Mouse (Mus musculus) heart, adult 8-10 months (tissue): ENCODE results near the gene Sec61a2. TPM values are rescaled to one million over a fixed set of nuclear protein-coding genes. Genes with fewer than 3 reads are reported as not detected.

Experiments used
- DNase-seq: peaks from one replicate; pipeline ENCODE4 v3.0.0; 2022; ENCODE audit warnings: low spot score
- total RNA-seq, 4 experiments: library from RNA; stranded (reverse); gene quantifications; 2 replicates each; pipeline ENCODE4 v1.2.4; 2022

Sec61a2 gene
- 10 to 100 TPM; 11.9 to 14.3 (median 14.1) TPM for total RNA-seq

DNA sequence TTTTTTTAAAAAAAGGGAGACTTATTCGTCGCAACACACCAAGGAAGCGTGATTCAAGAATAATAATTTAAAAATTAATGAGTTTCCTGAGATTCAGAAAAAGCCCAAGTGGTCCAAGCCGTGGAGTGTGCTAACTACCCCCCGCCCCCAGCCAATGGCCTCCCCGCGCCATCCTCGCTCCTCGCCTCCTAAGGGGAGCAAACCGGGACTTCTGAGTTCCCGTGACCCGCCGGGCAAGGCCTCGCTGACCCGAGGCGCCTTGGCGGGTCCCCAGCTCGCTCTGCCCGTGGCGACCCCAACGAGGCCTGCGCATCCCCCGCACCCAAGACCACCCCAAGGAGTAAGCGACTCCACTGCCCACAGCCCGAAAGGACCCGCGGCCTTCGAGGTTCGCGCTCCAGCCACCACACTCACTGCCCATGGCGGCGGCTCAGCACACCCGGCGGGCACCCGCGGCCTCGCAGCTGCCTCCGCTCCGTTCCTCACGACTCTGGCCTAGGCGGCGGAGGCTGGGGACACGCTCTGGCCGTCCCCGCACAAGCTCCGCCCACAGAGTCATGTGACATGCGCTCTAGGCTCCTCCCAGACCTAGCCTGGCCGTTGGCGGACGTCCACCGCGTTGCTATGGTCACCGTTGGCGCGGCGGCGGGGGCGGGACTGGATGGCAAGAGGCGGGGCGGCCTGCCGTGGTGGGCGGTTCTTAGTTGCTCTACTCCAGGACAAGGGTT lies at the start of gene Sec61a2:
TSS of gene Sec61a2 (minus strand) at position 590 of the 728 bp plus-strand sequence.
- peak; percentile 98 for DNase-seq

DNA sequence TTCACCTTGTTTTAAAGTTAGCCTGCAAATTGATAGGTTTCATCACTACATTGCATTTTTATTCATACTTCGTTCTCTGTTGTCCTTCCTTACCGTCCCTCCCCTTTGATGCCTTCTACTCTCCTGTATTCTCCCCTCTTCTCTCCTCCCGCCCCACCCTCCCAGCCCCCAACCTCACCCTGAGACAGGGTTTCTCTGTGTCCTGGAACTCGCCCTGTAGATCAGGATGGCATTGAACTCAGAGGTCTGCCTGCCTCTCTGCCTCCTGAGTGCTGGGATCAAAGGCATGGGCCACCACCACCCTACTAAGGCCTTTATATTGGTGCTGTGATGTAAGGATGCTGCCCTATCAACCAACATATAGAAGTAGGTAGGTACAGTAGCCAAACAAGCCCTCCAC lies 47.8 kb upstream of the Sec61a2 start:
- DNase-seq, result no peak

DNA sequence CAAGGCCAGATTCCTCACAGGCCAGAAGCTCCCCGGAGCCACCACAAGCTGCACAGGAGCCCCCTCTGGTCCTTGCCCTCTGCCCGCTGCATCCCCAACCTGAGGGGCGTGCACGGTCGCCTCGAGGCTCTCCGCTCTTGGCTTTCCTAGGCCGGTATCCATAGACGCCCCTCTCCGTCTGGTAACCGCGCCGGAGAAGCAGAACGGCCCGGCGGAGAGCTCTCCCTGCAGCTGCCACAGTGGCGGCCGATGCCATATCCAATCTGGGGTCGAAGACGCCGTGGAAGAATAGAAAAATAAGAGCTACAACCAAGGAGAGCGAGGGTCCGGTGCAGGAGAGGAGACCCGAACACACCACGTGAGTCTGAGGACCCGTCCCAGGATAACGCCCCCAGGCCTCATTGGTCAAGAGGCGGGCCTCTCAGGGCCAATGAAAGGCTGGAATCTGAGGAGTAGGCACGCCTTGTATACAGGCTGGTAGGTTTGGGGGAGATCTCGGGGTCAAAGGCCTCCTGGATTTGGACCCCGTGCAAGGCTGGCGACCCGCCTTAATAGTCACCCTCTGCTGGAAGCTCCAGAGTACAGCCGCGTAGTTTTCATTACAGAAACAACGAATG lies 47.3 kb upstream of the Sec61a2 start, which contains the start of gene Dhtkd1:
TSS of gene Dhtkd1 (minus strand) at position 377 of the 617 bp plus-strand sequence.
- DNase-seq, result peak; percentile 61

- no peak for DNase-seq
These were observed 46.7 kb upstream of the Sec61a2 start for GRCm38 (mm10) chr2:5941861-5942415.

- no peak for DNase-seq
These were observed 45.7 kb upstream of the Sec61a2 start for GRCm38 (mm10) chr2:5940936-5941335.

GRCm38 (mm10) chr2:5939911-5940310 lies 44.7 kb upstream of the Sec61a2 start:
- DNase-seq, result no peak

DNA sequence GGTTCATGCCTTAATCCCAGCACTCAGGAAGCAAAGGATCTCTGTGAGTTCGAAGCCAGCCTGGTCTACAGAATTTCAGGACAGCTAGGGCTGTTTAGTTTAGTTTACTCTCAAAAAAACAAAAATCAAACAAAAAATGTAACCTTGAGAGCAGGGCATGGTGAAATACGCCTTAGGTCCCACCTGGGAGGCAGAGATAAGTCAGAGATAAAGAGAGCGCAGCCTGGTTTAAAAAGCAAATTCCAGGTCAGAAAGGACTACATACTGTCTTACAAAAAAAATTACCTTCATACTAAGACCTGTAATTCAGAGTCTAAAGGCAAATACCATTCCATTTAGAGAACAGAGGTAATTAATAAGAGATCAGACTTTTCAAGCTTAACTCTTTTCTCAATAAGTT lies 44.1 kb upstream of the Sec61a2 start:
- no peak for DNase-seq

DNA sequence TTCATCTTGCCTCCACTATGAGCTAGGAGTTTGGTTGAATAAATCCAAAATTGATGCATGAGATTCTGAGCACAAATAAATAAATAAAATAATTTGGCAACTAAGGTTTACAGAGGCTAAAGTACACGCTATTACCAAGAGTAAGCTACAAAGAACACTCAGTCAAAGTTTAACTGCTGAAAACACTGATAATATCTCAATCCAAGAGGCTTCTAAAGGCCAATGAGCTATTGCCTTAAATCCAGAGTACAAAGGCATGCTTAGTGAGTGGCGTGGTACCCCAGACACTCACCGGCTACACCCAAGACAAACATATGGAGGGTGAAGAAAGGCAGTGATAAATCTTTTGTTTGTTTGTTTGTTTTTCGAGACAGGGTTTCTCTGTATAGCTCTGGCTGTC lies 41.3 kb upstream of the Sec61a2 start:
- DNase-seq, result no peak

- DNase-seq, result no peak
These were observed 40.8 kb upstream of the Sec61a2 start for GRCm38 (mm10) chr2:5936068-5936467.

- DNase-seq, result no peak
These were observed 39.7 kb upstream of the Sec61a2 start for GRCm38 (mm10) chr2:5934936-5935335.

GRCm38 (mm10) chr2:5931938-5932337 lies 36.7 kb upstream of the Sec61a2 start:
- no peak for DNase-seq

DNA sequence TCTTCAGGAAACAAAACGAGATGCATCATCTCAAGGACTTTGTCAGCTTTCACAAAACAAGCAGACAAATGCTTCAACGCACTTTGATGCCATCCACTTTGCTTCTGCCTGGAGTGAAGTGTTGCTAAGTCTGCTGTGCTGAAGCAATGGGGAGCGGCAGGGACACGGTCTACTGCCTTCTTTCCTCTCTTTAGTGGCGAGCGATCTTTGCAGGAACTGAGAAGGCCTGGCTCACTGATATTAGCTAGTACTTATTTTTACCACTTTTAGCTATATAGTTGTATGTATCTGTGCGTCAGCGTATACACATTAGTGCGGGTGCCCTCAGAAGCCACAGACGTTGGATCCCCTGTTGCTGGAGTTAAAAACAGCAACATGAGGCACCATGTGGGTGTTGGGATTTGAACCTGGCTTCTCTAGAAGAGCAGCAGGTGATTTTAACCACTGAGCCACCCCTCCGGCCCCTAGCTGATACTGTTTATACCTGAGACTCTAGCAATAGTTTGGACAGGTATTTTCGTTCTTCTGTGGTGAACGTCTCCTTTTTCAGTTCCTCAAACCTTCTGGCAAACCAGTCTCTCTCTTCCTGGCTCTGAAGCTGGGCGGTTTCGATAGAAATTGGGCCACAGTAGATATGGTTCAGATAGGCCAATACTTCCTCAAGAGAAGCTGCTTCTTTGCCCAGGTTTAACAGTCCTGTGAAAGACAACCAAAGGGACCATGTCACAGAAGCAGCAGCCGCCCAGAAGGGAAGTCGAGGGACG lies 35.2 kb upstream of the Sec61a2 start:
- no peak for DNase-seq

- DNase-seq, result no peak
These were observed 34.6 kb upstream of the Sec61a2 start for GRCm38 (mm10) chr2:5929793-5930192.

DNA sequence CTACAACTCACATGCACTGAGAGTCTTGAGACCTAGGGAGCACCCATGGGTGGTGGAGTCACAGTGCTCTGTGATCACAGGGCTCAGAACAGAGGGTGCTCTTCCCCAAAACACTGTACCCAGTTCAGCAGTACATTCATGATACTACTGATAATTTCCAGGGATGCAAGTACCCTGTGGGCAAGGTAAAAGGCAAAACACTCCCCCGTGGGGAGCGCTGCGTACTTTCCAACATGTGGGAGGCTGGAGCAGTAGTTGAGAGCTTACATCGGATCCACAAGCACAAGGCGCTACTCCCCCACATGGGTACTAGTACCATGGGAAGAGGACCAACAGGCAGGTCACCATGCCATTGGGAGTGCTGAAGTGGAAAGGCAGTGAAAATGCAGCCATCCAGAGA lies 32.2 kb upstream of the Sec61a2 start:
- DNase-seq, result no peak

- DNase-seq, result no peak
These were observed 28.6 kb upstream of the Sec61a2 start for GRCm38 (mm10) chr2:5923786-5924185.

GRCm38 (mm10) chr2:5922823-5923222 lies 27.6 kb upstream of the Sec61a2 start:
- no peak for DNase-seq

- DNase-seq, result no peak
These were observed 16.2 kb upstream of the Sec61a2 start for GRCm38 (mm10) chr2:5911282-5911965.

- DNase-seq, result peak; percentile 8
These were observed 11.4 kb upstream of the Sec61a2 start for GRCm38 (mm10) chr2:5906625-5907024.

GRCm38 (mm10) chr2:5906092-5906491 lies 10.9 kb upstream of the Sec61a2 start:
- peak; percentile 8 for DNase-seq

- DNase-seq, result no peak
These were observed 4.9 kb upstream of the Sec61a2 start for GRCm38 (mm10) chr2:5900145-5900544.

GRCm38 (mm10) chr2:5894296-5894695 lies 936 bp downstream of the Sec61a2 start:
- DNase-seq, result no peak

GRCm38 (mm10) chr2:5889412-5889811 lies 5.8 kb downstream of the Sec61a2 start:
- DNase-seq, result no peak
